8 mouse cellular contexts compared by ENCODE assay signal in genomic region chr11:33932386-33933111, GRCm38 (mm10). TPM values are rescaled to one million over a fixed set of nuclear protein-coding genes. Genes with fewer than 3 reads are reported as not detected.
A peak's percentile ranks its signal among the peaks of the same experiment; 100 is the strongest.
DNase-seq lines count a peak whose midpoint lies in the region; ATAC-seq lines count a peak whose summit lies in the region.

No protein-coding gene starts in this region.

- H3K36me3 ChIP-seq in liver, embryonic 11.5 days (ENCODE audit: control insufficient read depth, insufficient read depth, low read length), result no peaks in the 10 kb centered on the region
- no peaks in the 10 kb centered on the region for H3K36me3 ChIP-seq in forebrain, embryonic 12.5 days (replicated peaks)

- WGBS in liver, embryonic 11.5 days, result 60% methylated on average over 18 of the region's 18 CpGs
- 69% methylated on average over 18 of the region's 18 CpGs for WGBS in forebrain, embryonic 12.5 days

- intact Hi-C loops in left cerebral cortex, postnatal 4 days (cut with DNase I), result loop anchor here (10.0 kb wide), 1 partner anchor 282 kb away; no protein-coding TSS in a partner anchor

- 0 out of 2 replicates have a peak, but pooled peaks have one; percentile 17 for ATAC-seq in liver, embryonic 11.5 days (replicated peaks; ENCODE audit: low FRiP score)
- ATAC-seq in CD4-positive, CD25-positive, alpha-beta regulatory T cell, adult 4 months, result peak; percentile 71
- peak; percentile 16; the same call in 1 of the 2 replicates for ATAC-seq in megakaryocyte-erythroid progenitor cell, adult 5-6 weeks (replicated peaks; ENCODE audit: low FRiP score, low TSS enrichment, poor library complexity, severe bottlenecking)
- ATAC-seq in forebrain, embryonic 12.5 days (ENCODE audit: low FRiP score), result no peak; the same call in 1 of the 2 replicates

- no peaks in the 10 kb centered on the region for H3K4me1 ChIP-seq in liver, embryonic 11.5 days (replicated peaks; ENCODE audit: control insufficient read depth, insufficient read depth, low read length)
- peaks cover 8% of the 10 kb centered on the region for H3K4me1 ChIP-seq in forebrain, embryonic 12.5 days

- H3K4me2 ChIP-seq in liver, embryonic 11.5 days, result no peak overlapping the region
- no peak overlapping the region for H3K4me2 ChIP-seq in forebrain, embryonic 12.5 days

- no peaks in the 10 kb centered on the region for H3K9me3 ChIP-seq in liver, embryonic 11.5 days (ENCODE audit: control insufficient read depth, low read length)
- H3K9me3 ChIP-seq in forebrain, embryonic 12.5 days, result no peaks in the 10 kb centered on the region

- no peak overlapping the region for H3K27ac ChIP-seq in liver, embryonic 11.5 days (ENCODE audit: low read depth, low read length)
- H3K27ac ChIP-seq in forebrain, embryonic 12.5 days, result no peak overlapping the region

- H3K27me3 ChIP-seq in liver, embryonic 11.5 days (replicated peaks; ENCODE audit: control insufficient read depth, insufficient read depth, low read length), result no peaks in the 10 kb centered on the region
- no peaks in the 10 kb centered on the region for H3K27me3 ChIP-seq in forebrain, embryonic 12.5 days

- no peak overlapping the region for H3K4me3 ChIP-seq in liver, embryonic 11.5 days (ENCODE audit: low read depth, low read length)
- no peak overlapping the region for H3K4me3 ChIP-seq in forebrain, embryonic 12.5 days (replicated peaks)

- no peak for DNase-seq in liver, embryonic 11.5 days (ENCODE audit: low spot score)
- DNase-seq in liver, result no peak
- peak; percentile 86 for DNase-seq in induced T-regulatory cell, adult 2 months (ENCODE audit: low read depth)
- no peak for DNase-seq in left cerebral cortex, postnatal 4 days
- no peak for DNase-seq in embryo, embryonic 10.5 days (ENCODE audit: low spot score)

- no peak overlapping the region for H3K9ac ChIP-seq in liver, embryonic 11.5 days (ENCODE audit: low read depth, low read length)
- no peak overlapping the region for H3K9ac ChIP-seq in forebrain, embryonic 12.5 days

RNA-seq across cellular contexts. Expression of gene Kcnmb1, which starts 30.3 kb away (rescaled TPM):
- polyA plus RNA-seq in liver, embryonic 11.5 days (2014; fragmentation: Nextera tagmentation; extraction: Ambion mirVana), result 0.14 and 0.25 TPM in 2 replicates
- polyA plus RNA-seq in CD4-positive, CD25-positive, alpha-beta regulatory T cell, adult 4 months (2017; shearing (Covaris generic)), result 1 to 10 TPM in 1 of 2 experiments, under 1 TPM in 1; 0.79 to 1.0 TPM
- not detected in 2 replicates for total RNA-seq in megakaryocyte-erythroid progenitor cell, adult 5-6 weeks (2014; fragmentation: Nextera tagmentation)
- not detected in 2 replicates for total RNA-seq in megakaryocyte-erythroid progenitor cell, adult 5-6 weeks (2017)
- total RNA-seq in left cerebral cortex, postnatal 4 days (2021), result under 1 TPM; 0.24 to 0.26 TPM
- 0.08 TPM in 1 of 2 replicates, not detected in the other for polyA plus RNA-seq in forebrain, embryonic 12.5 days (2016; fragmentation: Nextera tagmentation; extraction: Ambion mirVana)
